Mouse (Mus musculus) common myeloid progenitor, adult 5-6 weeks (primary cell): ENCODE data around the gene Pax2. TPM values are rescaled to one million over a fixed set of nuclear protein-coding genes. Genes with fewer than 3 reads are reported as not detected.
"Not testable (repeated sequence)": the region's sequence is repeated elsewhere in the genome, so short reads cannot be mapped to it uniquely, and the experiment has no call there.

Experiments used
- ATAC-seq: replicated peaks from 2 replicates; pipeline ENCODE4 v1.8.0; 2016; ENCODE audit warnings: low read depth, mild to moderate bottlenecking, moderate TSS enrichment, inconsistent platforms; ENCODE audit not compliant: poor library complexity, severe bottlenecking
- total RNA-seq: library from RNA; stranded (forward); fragments of 200-1000, 187-1606 nt; gene quantifications from 2 replicates; pipeline ENCODE4 v1.2.3, GENCODE M21; 2017

The Pax2 gene
- total RNA-seq, 1 experiment from 2014 or later: not detected

- ATAC-seq: no peak
Measured at GRCm38 (mm10) chr19:44833391-44833790, 77.5 kb downstream of the Pax2 start.

GRCm38 (mm10) chr19:44834218-44835041 lies 78.6 kb downstream of the Pax2 start:
- no peak for ATAC-seq

GRCm38 (mm10) chr19:44835042-44835930 lies 79.4 kb downstream of the Pax2 start:
- ATAC-seq: no peak

- peak; percentile 69 for ATAC-seq
Measured at GRCm38 (mm10) chr19:44835931-44836861, 80.4 kb downstream of the Pax2 start.

- ATAC-seq: no peak
Measured at GRCm38 (mm10) chr19:44837426-44838205, 81.8 kb downstream of the Pax2 start.

GRCm38 (mm10) chr19:44838321-44838720 lies 82.5 kb downstream of the Pax2 start:
- no peak for ATAC-seq

GRCm38 (mm10) chr19:44842661-44843060 lies 86.8 kb downstream of the Pax2 start:
- not testable (repeated sequence) for ATAC-seq

GRCm38 (mm10) chr19:44849465-44849864 lies 93.6 kb downstream of the Pax2 start:
- no peak for ATAC-seq

GRCm38 (mm10) chr19:44858671-44859070 lies 102.8 kb downstream of the Pax2 start:
- no peak for ATAC-seq

GRCm38 (mm10) chr19:44868766-44869165 lies 112.9 kb downstream of the Pax2 start:
- ATAC-seq: no peak

GRCm38 (mm10) chr19:44874186-44874898 lies 118.5 kb downstream of the Pax2 start:
- no peak for ATAC-seq

- ATAC-seq: no peak
Measured at GRCm38 (mm10) chr19:44874928-44875327, 119.1 kb downstream of the Pax2 start.

- no peak for ATAC-seq
Measured at GRCm38 (mm10) chr19:44875718-44876117, 119.9 kb downstream of the Pax2 start.

- no peak for ATAC-seq
Measured at GRCm38 (mm10) chr19:44876529-44876928, 120.7 kb downstream of the Pax2 start.

- ATAC-seq: no peak
Measured at GRCm38 (mm10) chr19:44882552-44883024, 126.7 kb downstream of the Pax2 start.

GRCm38 (mm10) chr19:44884331-44884730 lies 128.5 kb downstream of the Pax2 start:
- no peak for ATAC-seq

- no peak for ATAC-seq
Measured at GRCm38 (mm10) chr19:44886475-44886874, 130.6 kb downstream of the Pax2 start.
